Mouse (Mus musculus) induced T-regulatory cell, adult 2 months (primary cell): ENCODE measurements at regions not wholly inside any gene's neighbourhood (a gene's known extent, or its start where the extent isn't known, plus 50 kb on each side); places are given as distances from the start of the nearest gene placed in this dataset.

Source experiments
- DNase-seq: peaks from one replicate; pipeline ENCODE4 v3.0.0-alpha.2; 2012; ENCODE audit warnings: low read depth

DNA sequence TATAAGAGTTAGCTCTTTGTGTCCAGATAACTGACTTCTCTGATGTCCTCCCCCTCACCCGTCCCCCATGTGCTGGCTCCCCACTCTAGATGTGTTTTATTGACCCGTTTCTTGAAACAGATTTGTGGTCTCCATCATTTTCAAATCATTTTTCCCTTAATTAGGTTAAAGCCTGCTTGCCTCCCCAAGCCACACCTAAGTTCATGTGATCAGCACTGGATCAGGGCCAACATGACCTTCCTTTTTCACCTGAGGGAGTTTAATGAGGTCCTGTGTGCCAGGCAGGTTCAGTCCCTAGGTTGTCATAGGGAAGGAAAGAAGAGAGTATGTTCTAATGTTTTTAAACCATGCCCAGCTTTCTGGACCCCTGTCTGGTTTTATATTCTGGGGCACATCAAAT, 390.9 kb upstream of the Slc35b3 start:
- no peak for DNase-seq

DNA sequence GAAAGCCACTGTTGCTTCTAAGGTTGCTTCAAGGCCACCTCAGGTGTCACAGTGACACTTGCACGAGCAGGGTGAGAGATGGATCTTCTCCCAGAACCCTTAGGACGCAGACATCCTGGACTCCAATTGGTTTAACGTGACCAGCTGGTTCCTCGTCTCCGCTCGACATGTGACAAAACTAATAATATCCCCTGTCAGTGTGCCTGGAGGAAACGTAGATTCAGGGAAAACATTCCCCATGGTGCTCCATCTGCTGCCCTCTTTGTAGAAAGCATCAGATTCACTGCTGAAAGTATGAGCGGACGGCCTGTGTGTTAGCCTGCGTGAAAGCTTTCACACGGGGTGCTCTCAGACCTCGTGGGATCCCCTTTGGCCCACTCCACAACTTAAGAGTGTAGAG, 390.0 kb upstream of the Slc35b3 start:
- DNase-seq = no peak

DNA sequence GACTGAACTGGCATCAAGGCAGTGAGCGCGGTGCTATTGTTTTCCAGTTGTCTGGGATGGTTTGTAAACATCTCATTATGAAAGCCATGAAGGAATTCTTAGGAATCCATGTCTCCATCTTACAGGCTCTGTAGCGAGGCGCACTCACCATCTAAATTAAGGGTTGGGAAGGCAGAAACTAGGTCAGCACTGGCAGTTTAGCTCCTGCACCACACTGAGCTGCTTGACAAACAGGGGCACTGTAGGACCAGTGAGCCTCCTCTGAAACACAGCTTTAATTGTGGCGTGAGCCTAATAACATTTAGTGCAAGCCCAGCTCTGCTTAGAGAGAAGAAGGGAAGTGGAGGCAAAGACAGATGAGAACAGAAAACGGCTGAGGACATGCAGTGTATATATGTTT, 387.1 kb upstream of the Slc35b3 start:
- DNase-seq = no peak

DNA sequence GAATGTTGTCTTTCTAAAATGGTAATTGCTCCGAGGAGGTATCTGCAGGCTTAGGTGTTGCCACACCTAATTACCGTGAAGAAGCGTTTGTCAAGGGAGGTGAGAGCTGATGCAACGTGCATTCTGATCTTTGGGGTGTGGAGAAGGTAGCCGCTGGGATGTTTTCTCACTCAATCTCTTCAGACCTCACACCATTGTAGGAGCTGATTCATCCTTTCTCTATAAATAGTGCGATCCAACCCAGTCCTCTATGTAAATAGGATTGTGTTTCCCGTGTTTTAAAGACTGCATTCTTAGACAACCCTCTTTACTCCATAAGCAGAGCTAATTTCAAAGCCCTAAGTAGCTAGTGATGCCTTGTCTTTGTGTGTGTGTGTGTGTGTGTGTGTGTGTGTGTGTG, 374.2 kb upstream of the Slc35b3 start:
- DNase-seq = no peak

DNA sequence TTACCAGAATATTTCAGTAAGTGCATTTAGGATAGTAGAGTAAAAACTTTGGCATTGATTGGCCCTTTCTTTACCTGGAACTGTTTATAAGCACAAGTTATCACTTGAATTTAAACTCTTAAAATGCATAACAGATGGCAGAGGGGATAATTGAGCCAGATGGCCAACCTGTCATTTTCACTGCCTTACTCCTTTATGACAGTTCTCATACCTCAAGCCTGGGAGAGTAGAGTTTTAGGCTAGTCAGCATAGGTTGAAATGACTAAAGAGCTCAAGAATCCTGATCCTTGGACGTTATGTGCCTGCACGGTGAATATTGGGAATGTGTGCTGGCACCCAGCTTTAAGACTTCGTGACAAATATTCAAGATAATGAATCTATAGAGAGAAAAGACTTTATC, 369.1 kb upstream of the Slc35b3 start:
- no peak for DNase-seq

DNA sequence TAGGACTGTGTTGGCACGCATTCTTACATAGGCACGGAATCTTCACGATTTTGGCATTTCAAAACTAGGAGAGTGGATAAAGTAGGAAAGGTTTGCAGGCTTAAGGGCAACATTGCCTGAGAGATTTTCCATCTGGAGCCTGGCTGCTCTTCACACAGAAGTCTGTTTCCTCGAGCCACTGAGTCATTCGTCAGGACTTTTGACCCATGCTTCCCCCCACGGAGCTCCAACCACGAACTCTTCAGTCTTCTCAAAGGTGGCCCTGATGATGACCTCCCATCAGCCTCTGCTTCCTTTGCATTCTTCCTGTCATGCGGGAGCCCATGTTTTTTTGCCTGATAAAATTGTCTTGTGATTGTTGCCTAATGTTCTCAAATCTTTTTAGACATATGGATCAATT, 365.5 kb upstream of the Slc35b3 start:
- DNase-seq = no peak

DNA sequence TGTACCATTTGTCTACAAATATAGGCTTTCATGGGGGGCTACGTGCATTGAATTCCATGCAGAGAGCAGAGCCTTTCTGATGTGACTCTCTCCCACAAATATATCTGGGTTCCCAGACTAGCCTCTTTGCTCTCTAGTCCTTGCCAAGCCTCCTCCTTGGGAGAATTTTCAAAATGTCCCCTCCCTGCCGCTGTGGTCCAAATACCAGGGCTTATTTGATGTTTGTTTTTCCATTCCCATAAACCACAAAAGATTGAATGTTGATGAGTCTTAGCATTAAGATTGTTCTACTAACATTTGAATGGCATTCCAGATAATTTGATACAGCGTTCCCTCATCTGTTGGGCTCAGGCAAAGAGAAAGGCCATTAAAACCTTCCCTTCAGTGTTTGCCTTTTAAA, 360.4 kb upstream of the Slc35b3 start:
- DNase-seq = no peak

DNA sequence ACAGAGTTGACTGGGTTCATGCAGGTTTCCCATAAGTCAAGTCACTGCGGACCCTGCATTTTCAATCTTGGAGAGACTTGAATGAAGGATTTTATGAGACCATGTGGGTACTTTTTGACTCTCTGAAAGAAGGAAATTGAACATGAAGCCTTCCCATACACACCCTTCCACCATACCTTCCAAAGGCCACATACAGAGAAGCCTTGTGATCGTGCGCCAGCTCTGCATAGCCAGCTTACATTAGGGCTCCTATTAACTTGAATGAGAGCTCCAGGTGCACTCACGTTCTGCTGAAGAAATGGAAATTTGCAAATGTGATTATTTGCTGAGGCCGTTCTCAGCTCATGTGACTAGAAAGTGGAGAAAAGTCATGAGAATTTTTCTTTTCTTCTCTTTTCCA, 349.1 kb upstream of the Slc35b3 start:
- no peak for DNase-seq

DNA sequence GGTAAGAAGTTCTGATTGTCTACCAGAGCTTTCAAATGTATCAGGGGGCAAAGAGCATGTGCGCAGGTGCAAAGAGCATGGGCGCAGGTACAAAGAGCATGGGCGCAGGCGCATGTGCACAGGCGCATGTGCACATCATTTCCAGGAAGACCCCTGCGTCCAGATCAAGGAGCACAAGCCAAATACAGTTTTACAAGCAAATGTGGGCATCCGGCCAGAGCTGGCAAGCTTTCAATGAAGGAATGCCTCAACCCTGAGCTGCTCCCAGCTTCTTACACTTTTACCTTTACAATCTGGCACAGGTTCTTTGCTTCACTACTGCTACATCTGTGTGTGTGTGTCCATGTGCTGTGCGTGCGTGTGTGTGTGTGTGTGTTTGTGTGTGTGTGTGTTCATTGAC, 347.2 kb upstream of the Slc35b3 start:
- no peak for DNase-seq

DNA sequence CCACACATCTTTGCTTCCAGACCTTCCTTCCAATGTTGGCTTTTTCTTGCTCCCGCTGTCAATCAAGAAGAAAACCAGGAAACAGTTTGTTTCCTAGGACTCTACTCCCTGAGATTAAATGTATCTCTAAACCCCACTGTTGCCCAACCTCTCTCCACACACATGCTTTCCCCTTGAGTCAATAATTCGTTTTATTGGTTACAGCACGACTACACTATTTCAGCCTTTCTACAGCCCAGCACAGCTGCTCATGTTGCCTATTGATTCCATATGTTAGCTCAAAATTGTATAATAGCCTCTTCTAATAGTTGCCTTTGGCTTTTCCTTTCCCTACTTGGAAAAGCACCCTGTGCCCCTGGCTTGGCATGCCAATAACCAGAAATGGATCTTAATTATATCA, 346.2 kb upstream of the Slc35b3 start:
- DNase-seq = no peak

DNA sequence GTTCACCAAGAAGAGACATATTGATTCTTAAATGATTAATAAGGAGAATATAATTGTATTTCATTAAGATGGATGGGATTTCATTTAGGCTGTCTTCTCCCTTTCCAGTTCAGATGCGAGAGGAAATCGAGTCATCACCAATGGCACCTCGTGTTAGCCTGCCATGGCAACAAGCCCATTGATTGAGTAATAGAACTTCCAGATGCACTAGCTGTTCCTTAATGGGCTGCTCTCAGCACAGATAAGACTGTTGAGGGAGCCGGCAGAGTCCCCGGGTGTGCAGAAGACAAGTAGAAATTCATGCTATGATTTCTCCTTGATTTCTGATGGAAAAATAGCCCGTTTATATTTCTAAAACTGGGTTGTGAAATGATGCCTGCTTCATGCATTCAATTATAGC, 336.5 kb upstream of the Slc35b3 start:
- DNase-seq = no peak

DNA sequence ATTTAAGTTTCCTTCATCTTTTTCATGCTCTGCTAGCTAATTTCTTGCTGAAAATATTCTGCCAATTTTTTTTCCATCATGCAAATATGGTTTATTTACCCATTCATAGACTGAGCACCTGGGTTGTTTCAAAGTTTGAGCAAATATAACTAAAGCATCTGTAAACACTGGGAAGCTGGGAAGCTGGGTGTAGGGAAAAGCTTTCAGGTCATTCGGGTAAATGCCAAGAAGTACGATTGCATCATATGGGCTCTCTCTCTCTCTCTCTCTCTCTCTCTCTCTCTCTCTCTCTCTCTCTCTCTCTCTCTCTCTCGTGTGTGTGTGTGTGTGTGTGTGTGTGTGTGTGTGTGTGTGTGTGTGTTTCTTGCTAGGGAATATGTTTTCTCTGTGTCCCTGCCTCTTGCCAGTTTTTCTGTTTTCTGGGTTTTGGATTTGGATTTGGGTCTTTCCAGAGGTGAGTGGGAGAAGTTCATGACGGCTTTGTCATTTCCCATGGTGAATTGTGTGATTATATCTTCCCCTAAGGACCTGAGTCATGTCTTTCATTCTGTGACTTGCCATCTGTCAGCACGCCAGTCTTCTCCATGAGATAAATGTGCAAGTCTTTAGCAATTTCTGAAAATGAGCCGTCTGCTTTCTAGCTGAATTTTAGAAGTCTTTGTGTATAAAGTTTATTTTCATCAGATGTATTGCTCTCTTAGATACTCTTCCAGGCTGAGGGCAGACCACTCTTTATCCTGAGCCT, 329.7 kb upstream of the Slc35b3 start:
- DNase-seq = no peak

DNA sequence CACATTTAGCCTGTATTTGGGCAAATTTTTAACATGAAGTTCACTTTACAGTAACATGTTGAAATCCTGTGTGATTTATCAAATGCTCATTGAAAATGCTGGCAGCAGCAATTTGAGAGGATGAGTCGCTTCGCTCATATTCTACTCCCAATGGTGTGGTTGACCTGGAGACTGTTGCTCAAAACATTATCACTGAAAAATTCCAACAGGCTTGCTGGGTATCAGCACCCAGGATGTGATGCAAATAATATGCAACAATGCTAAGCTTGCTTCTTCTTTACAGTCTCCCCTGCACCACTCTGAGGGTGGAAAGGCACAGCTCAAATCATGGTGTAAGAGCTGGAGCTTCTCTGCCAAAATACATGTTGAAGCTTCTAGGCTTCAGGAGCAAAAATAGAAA, 321.6 kb upstream of the Slc35b3 start:
- DNase-seq = no peak

DNA sequence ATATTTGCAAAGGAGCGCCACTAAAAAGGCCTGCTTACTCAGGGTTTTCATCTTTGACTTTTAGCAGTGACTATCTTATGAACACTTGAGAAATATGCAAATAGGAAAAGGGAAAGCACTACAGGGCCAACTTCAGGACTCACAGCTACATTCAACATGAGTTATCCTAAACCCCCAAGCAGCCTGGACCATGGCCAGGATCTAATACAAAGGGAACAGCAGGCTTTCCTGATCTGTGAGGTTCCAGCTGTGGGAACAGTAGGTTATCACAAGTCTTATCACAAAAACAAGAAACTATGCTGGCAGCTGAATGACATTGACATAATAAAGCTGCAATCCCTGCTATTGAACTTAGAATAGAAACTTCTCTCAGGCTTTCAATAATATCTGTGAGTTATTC, 317.4 kb upstream of the Slc35b3 start:
- DNase-seq = no peak

DNA sequence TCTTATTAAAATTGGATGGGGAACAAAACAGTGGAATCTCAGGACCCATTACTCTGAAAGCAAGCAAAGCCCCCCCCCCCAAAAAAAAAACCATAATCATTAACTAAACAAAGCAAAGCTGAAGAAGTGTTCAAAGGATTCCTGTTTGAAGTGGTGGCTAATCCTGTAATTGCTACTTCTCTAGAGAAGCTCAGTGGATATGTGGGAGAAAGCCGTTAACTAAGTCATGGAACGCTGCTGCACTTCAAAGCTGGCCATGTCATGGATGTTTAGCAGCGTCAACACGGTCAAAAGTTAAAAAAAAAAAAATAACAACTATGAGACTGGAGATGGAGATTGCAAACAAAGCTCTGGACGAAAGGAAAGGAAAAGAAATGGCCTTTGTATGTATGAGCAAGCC, 305.3 kb upstream of the Slc35b3 start:
- no peak for DNase-seq

DNA sequence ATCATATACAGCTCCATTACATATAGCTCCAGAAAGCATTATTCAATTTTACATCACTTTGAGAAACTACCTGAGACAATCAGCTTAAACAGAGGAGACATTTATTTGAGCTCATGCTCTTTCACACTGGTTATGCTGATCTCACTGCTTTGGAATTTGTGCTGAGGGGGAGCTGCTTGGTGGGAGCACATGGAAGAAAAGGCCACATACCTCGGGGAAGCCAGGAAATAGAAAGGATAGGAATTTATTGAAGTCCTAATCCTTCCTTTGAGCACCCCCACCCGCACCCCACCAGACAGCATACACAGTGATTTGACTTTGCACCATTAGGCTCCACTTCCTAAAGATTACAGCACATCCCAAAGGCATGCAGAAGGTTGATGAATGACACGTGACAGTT, 296.0 kb upstream of the Slc35b3 start:
- DNase-seq = no peak

DNA sequence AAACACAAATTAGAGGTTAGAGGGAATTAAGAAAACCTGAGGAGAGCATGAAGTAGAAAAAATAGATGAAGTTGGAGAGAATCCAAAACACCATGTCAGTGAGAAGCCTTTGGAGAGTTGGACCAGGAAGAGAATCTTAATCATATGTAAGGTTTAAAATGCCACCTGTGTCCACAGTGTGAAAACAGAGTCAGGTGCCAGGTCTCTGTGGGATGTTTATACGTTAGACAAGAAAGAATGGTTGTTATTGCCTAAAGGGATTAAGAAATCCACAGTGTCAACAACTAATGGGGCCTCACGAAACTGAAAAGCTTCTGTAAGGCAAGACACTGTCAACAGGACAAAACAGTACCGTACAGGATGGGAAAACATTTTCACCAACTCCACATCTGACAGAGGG, 294.7 kb upstream of the Slc35b3 start:
- DNase-seq = no peak

DNA sequence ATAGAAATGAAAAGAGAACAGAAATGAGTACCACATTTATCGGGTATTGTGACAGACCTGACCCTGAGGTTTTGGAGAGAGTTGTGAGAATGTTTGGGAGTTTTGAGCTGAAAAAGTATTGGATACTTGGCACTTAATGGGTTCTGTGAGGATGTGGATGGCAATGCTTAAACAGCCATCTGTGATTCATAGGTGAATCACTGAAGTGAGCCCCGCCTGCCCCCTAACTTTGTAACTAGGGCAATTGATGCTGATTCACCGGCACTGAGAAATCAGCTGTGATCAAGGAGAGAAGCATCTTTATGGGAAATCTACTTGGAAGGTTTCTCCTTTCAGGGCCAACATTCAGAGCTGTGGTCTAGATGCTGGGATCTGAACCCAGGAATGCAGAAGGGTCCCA, 291.9 kb upstream of the Slc35b3 start:
- no peak for DNase-seq

DNA sequence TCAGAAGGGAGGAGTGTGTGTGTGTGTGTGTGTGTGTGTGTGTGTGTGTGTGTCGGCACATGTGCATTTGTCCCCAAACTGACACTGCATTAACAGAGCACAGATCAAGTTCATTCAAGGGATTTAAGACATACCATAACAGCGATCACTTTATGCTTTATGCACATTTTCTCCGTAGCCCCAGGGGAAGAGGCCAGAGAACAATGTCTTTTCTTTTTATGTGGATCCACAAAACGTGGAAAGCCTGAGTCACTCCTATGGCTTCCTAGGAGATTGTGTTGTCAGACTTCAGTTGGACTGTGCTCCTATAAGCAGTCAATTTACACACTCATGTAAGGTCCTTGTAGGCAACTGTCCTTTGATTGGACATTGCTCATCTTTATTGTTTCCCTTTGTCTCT, 289.4 kb upstream of the Slc35b3 start:
- no peak for DNase-seq

DNA sequence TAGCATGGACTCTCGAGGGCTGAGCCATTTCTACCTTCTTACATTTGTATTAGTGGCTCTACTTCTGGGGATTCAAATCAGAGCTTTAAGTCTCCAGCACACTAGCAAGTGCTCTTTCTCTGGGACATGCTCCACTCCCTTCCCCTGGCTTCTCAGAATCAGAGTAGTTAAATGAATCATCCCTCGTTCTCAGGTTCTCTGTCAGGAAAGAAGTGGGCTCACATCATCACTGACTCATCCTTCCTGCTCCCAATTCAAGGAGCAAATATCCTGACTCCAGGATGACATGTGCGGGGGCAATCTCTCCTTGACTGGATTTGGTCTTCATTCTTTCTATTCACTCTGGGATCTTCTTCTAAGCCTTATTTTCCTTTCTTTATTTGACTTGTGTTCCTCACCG, 266.2 kb upstream of the Slc35b3 start:
- DNase-seq = no peak

DNA sequence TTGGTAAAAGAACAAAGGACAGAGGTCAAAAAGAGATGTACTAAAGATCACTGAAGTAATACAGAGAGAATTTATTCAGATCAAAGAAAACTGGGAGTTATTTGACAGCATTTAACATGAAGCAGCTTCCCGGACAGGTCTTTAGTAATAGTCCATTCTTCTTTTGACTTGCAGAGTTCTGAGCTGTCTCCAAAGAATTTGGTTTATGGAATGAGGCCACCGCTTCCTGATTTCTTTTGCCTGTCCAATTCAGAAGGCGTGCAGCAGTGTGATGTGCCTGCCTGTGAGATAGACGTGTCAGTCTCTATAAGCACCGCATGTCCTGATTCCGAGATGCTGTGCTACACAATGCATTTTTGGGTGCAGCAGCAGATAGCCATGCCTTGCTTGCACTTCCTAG, 265.0 kb upstream of the Slc35b3 start:
- DNase-seq = no peak

DNA sequence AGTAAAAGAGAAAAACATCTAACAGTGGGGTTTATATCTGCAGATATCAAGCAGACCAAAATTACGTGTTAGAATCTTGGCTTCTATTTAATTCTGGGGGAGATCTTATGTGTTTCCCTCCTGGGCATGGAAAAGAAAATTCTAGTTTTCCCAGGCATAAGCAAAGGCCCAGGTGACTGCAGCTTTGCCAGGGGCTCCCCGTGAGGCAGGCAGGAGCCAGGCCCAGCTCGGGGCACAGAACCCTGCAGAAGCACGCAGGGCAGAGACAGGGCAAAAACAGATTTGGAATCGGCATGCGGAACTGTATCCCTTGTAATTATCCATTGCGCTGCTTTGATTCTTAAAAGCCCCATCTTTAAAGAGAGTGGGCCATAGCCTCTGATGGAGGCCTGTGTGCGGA, 250.4 kb upstream of the Slc35b3 start:
- DNase-seq = no peak

DNA sequence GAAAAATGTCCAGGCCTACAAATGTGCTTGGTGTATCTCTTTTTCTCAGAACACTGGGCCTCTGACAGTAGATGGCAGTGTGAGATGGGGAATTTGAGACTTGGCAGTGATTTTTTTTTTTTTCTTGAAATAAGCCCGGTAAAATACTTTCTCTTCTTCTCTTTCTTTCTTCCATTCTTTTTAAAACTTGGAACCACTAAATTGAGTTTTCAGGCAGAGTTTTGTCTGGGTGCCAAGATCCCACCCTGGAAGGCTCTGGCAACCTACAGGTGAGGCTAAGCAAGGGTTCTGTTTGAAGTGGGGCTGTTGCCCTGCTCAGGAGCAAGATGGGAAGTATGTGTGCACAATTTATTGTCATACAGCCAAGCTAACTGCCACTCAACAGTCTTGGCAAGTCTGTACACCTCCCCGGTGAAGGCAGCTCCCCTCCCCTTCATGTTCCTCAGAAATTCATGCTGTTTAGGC, 223.1 kb upstream of the Slc35b3 start:
- DNase-seq = no peak

DNA sequence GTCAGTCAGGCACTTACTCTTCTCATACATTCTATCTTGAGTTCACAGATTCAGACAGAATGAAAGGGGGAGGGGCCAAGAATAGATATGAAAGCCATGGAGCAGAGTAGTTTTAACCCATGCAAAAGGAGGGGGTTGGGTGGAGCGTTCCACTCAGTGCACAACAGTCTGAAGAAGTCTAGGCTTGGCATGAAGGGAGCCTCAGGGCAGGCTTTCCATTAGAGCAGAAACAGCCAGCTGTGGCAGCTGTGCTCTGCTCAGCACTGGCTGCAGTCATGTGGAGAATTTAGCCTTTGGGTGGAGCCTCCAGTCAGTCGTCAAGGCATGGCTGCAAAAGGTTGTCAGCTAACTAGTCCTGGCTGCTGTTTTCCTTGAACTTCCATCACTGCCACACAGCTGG, 201.3 kb upstream of the Slc35b3 start:
- DNase-seq = no peak

DNA sequence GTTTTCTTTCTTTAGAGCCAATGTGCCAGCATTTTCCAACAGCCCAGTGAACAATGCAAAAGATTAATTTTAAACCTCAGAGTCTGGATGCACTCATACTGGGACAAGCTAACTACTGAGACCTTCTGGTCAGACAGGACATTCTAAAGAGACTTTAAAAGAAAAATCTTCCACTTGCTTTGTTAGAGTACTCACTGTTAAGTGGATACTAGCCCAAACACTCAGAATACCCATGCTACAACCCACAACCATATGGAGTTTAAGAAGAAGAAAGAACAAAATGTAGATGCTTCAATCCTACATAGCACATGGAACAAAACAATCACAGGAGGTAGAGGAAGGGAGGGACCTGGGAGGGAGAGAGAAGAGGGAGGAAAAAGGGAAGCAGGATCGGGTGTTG, 167.3 kb upstream of the Slc35b3 start:
- DNase-seq = no peak
